Mouse (Mus musculus) heart, adult 18-20 months (tissue): Measurements from ENCODE around the gene Cul9. TPM values are rescaled to one million over a fixed set of nuclear protein-coding genes. Genes with fewer than 3 reads are reported as not detected.
"Not testable (repeated sequence)": the region's sequence is repeated elsewhere in the genome, so short reads cannot be mapped to it uniquely, and the experiment has no call there.

ENCODE experiments used
- DNase-seq, 2 experiments: peaks; one replicate each; pipeline ENCODE4 v3.0.0; 2021 to 2022; ENCODE audit warnings: mixed read lengths in 1 of 2
- long read RNA-seq, 2 experiments: library from polyadenylated mRNA; stranded (forward); transcript quantifications; one replicate each; pipeline ENCODE4 v2.0.0; 2021
- total RNA-seq, 2 experiments: library from RNA; stranded (reverse); gene quantifications; 2 replicates each; pipeline ENCODE4 v1.2.3; 2021

The Cul9 gene
- 10 to 100 TPM; 23.9 to 25.7 TPM for total RNA-seq
- long read RNA-seq, experiment 1, partial matches to known transcripts = 7 of 9 reads
- long read RNA-seq, experiment 1, other reads (novel, unspliced or antisense) = 1 of 9 reads
- long read RNA-seq, experiment 2, partial matches to known transcripts = 6 of 6 reads
- long read RNA-seq, experiment 2, other reads (novel, unspliced or antisense) = 0 of 6 reads

GRCm38 (mm10) chr17:46545813-46546564, at the start of gene Cul9:
Gene Cul9 (minus strand): TSS chr17:46546388.
- DNase-seq = peak; percentile 87

- no peak for DNase-seq
Measured at GRCm38 (mm10) chr17:46595336-46595735, 49.1 kb upstream of the Cul9 start.

GRCm38 (mm10) chr17:46594606-46595005, 48.4 kb upstream of the Cul9 start:
- no peak for DNase-seq

- no peak for DNase-seq
Measured at GRCm38 (mm10) chr17:46593124-46593523, 46.9 kb upstream of the Cul9 start.

- DNase-seq = peak in 1 of 2 experiments; percentile 17
Measured at GRCm38 (mm10) chr17:46591406-46591805, 45.2 kb upstream of the Cul9 start.

GRCm38 (mm10) chr17:46590439-46590838, 44.3 kb upstream of the Cul9 start:
- no peak for DNase-seq

GRCm38 (mm10) chr17:46589635-46590314, 43.6 kb upstream of the Cul9 start:
- no peak for DNase-seq

GRCm38 (mm10) chr17:46588913-46589312, 42.7 kb upstream of the Cul9 start:
- DNase-seq = no peak

- no peak for DNase-seq
Measured at GRCm38 (mm10) chr17:46588173-46588572, 42.0 kb upstream of the Cul9 start.

- DNase-seq = no peak
Measured at GRCm38 (mm10) chr17:46586327-46586726, 40.1 kb upstream of the Cul9 start.

- no peak for DNase-seq
Measured at GRCm38 (mm10) chr17:46578650-46579049, 32.5 kb upstream of the Cul9 start.

- peak in 1 of 2 experiments; percentile 32 for DNase-seq
Measured at GRCm38 (mm10) chr17:46576070-46576469, 29.9 kb upstream of the Cul9 start.

- DNase-seq = no peak
Measured at GRCm38 (mm10) chr17:46574535-46574934, 28.3 kb upstream of the Cul9 start.

- DNase-seq = peak in 1 of 2 experiments; percentile 17
Measured at GRCm38 (mm10) chr17:46571005-46571404, 24.8 kb upstream of the Cul9 start.

GRCm38 (mm10) chr17:46559146-46559545, 13.0 kb upstream of the Cul9 start:
- DNase-seq = no peak

- DNase-seq = no peak
Measured at GRCm38 (mm10) chr17:46558151-46558550, 12.0 kb upstream of the Cul9 start.

- DNase-seq = not testable (repeated sequence)
Measured at GRCm38 (mm10) chr17:46557321-46557720, 11.1 kb upstream of the Cul9 start.

- no peak for DNase-seq
Measured at GRCm38 (mm10) chr17:46556584-46556945, 10.4 kb upstream of the Cul9 start.

- peak; percentile 98 to 99 for DNase-seq
Measured at GRCm38 (mm10) chr17:46555673-46556583, 9.7 kb upstream of the Cul9 start, which contains the start of gene Srf. Gene Srf (minus strand): TSS chr17:46556175.

- peak; percentile 44 to 64 for DNase-seq
Measured at GRCm38 (mm10) chr17:46554977-46555672, 8.9 kb upstream of the Cul9 start.

- DNase-seq = no peak
Measured at GRCm38 (mm10) chr17:46554646-46554976, 8.4 kb upstream of the Cul9 start.

- peak in 1 of 2 experiments; percentile 40 for DNase-seq
Measured at GRCm38 (mm10) chr17:46553926-46554325, 7.7 kb upstream of the Cul9 start.
